Mouse (Mus musculus): ENCODE measurements around the gene Wfdc21. TPM values are rescaled to one million over a fixed set of nuclear protein-coding genes. Genes with fewer than 3 reads are reported as not detected.

Gene Wfdc21
- polyA plus RNA-seq, 1 experiment from 2014 or later, result 3.4 TPM

DNA sequence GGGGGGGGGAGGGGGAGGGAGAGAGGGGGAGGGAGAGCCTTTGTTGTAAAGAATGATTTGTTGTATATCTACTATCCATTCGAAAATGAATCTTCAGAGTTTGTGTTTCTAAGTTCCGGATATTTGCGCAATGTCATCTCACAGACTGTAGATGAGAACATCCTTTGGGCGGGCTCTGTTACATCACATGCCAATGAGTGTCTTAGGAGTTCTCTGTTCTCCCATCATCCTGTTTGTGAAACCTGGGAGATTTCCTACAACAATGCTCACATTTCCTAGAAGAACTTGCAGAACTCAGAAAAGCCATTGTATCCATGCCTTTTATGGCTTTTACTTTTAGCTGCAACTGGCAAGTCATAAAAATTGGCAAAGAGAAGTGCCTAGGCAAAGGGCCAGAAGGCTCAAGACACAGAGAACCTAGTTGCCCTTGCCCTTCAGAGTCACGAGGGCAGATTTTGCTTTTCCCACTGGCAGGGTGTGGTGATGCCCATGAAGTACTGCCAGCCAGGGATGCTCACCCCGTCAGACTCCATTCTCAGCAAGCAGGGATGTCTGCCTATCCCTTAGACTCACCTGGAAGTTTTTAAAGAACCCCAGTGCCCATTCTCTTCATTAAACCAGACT lies 29.6 kb upstream of the Wfdc21 start:
- Histone ChIP-seq H3K4me3 (ENCODE audit: low read depth, low read length) (no peak overlapping the region), H3K4me2 (replicated peaks; ENCODE audit: low read depth) (no peak overlapping the region), H3K36me3 (ENCODE audit: control insufficient read depth, insufficient read depth, low read length) (no peaks in the 10 kb centered on the region), H3K27me3 (ENCODE audit: control insufficient read depth, insufficient read depth, low read length) (no peaks in the 10 kb centered on the region), H3K27ac (replicated peaks) (no peak overlapping the region), H3K4me1 (replicated peaks; ENCODE audit: control insufficient read depth, insufficient read depth) (no peaks in the 10 kb centered on the region), H3K9me3 (ENCODE audit: control insufficient read depth, low read length) (no peaks in the 10 kb centered on the region), H3K9ac (ENCODE audit: low read length) (no peak overlapping the region)
- ATAC-seq (ENCODE audit: low FRiP score, low TSS enrichment), result no peak
- no peak for DNase-seq (ENCODE audit: low spot score)
- WGBS, result 72% methylated on average over 6 of the region's 6 CpGs
- TF ChIP-seq EP300 (optimal IDR thresholded peaks at IDR 0.05), result no peak
- TF ChIP-seq CTCF (IDR thresholded peaks at IDR 0.05; ENCODE audit: low read depth), result no peak

DNA sequence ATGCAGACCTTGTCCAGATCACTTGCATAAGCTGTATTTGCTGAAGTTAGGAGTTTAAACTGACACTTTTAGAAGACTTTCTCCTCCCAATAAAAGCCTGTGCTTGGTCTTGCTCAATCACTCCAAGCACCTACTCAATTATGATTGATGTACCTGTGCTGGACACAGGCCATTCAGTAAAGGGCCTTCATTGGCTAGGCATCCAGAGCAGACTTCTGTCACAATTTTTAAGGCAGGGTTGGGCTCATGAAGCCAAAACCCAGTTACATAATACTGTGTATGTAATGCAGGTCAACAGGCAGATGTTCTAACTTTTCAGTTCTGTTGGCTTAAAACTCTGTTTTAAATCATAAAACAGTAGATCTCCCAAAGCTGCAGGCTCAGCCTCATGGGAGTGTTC lies 26.0 kb upstream of the Wfdc21 start:
- H3K4me3 ChIP-seq (ENCODE audit: low read depth, low read length), result no peak overlapping the region
- no peak for TF ChIP-seq EP300 (optimal IDR thresholded peaks at IDR 0.05)
- no peak for TF ChIP-seq CTCF (IDR thresholded peaks at IDR 0.05; ENCODE audit: low read depth)
- H3K9ac ChIP-seq (ENCODE audit: low read length), result no peak overlapping the region
- H3K4me2 ChIP-seq (replicated peaks; ENCODE audit: low read depth), result no peak overlapping the region
- DNase-seq (ENCODE audit: low spot score), result no peak
- no peaks in the 10 kb centered on the region for H3K36me3 ChIP-seq (ENCODE audit: control insufficient read depth, insufficient read depth, low read length)
- ATAC-seq (ENCODE audit: low FRiP score, low TSS enrichment), result no peak
- no peaks in the 10 kb centered on the region for H3K9me3 ChIP-seq (ENCODE audit: control insufficient read depth, low read length)
- no peaks in the 10 kb centered on the region for H3K27me3 ChIP-seq (ENCODE audit: control insufficient read depth, insufficient read depth, low read length)
- no peak overlapping the region for H3K27ac ChIP-seq (replicated peaks)
- no peaks in the 10 kb centered on the region for H3K4me1 ChIP-seq (replicated peaks; ENCODE audit: control insufficient read depth, insufficient read depth)

DNA sequence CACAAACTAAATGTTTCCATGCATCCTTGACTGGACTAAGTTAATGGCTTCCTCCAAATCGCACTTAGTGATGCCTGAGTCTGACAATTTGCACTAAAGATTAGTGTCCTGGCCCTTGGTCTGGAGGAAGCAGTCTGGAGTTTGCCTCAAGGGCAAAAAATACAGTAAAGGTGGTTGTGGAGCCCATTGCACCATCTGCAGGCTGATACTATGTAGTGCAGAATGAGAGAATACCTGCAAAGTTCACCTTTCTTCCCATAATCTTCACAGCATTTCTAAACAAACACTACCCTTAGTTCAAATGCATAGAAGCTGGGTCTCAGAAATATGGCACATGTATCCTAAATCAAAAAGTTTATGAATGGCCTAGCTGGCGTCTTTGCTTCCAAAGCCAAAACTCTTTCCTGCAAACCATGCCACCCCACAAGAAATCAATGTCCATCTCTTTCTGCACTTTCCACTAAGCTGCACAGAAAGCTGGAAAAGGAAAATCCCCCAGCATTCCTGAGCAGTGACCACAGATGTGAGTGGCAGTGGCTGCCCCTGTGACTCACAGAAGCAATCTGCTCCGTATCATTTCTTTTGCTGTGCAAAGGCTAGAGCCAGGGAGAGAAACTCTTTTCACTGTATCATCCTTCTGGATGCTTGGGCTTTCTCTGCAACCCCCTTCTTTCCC lies 17.8 kb upstream of the Wfdc21 start:
- TF ChIP-seq EP300 (optimal IDR thresholded peaks at IDR 0.05), result no peak
- TF ChIP-seq CTCF (IDR thresholded peaks at IDR 0.05; ENCODE audit: low read depth), result peak; percentile 68
- Histone ChIP-seq H3K27me3 (ENCODE audit: control insufficient read depth, insufficient read depth, low read length) (no peaks in the 10 kb centered on the region), H3K4me2 (replicated peaks; ENCODE audit: low read depth) (no peak overlapping the region), H3K4me3 (ENCODE audit: low read depth, low read length) (no peak overlapping the region), H3K36me3 (ENCODE audit: control insufficient read depth, insufficient read depth, low read length) (no peaks in the 10 kb centered on the region), H3K9me3 (ENCODE audit: control insufficient read depth, low read length) (no peaks in the 10 kb centered on the region), H3K4me1 (replicated peaks; ENCODE audit: control insufficient read depth, insufficient read depth) (no peaks in the 10 kb centered on the region), H3K27ac (replicated peaks) (no peak overlapping the region), H3K9ac (ENCODE audit: low read length) (no peak overlapping the region)
- ATAC-seq (ENCODE audit: low FRiP score, low TSS enrichment), result no peak
- WGBS, result 50% methylated on average over 3 of the region's 3 CpGs
- DNase-seq (ENCODE audit: low spot score), result no peak

- H3K4me2 ChIP-seq (replicated peaks; ENCODE audit: low read depth), result no peak overlapping the region
- H3K9me3 ChIP-seq (ENCODE audit: control insufficient read depth, low read length), result no peaks in the 10 kb centered on the region
- H3K27me3 ChIP-seq (ENCODE audit: control insufficient read depth, insufficient read depth, low read length), result no peaks in the 10 kb centered on the region
- no peak for DNase-seq (ENCODE audit: low spot score)
- no peaks in the 10 kb centered on the region for H3K4me1 ChIP-seq (replicated peaks; ENCODE audit: control insufficient read depth, insufficient read depth)
- no peak for ATAC-seq (ENCODE audit: low FRiP score, low TSS enrichment)
- no peak overlapping the region for H3K4me3 ChIP-seq (ENCODE audit: low read depth, low read length)
- 79% methylated on average over 1 of the region's 1 CpGs for WGBS
- no peaks in the 10 kb centered on the region for H3K36me3 ChIP-seq (ENCODE audit: control insufficient read depth, insufficient read depth, low read length)
- H3K9ac ChIP-seq (ENCODE audit: low read length), result no peak overlapping the region
- TF ChIP-seq EP300 (optimal IDR thresholded peaks at IDR 0.05), result no peak
- TF ChIP-seq CTCF (IDR thresholded peaks at IDR 0.05; ENCODE audit: low read depth), result no peak
- H3K27ac ChIP-seq (replicated peaks), result no peak overlapping the region
These were observed 15.6 kb upstream of the Wfdc21 start for GRCm38 (mm10) chr11:83731116-83731515.

- no peak overlapping the region for H3K4me3 ChIP-seq (ENCODE audit: low read depth, low read length)
- H3K9ac ChIP-seq (ENCODE audit: low read length), result no peak overlapping the region
- no peaks in the 10 kb centered on the region for H3K4me1 ChIP-seq (replicated peaks; ENCODE audit: control insufficient read depth, insufficient read depth)
- no peaks in the 10 kb centered on the region for H3K36me3 ChIP-seq (ENCODE audit: control insufficient read depth, insufficient read depth, low read length)
- no peaks in the 10 kb centered on the region for H3K9me3 ChIP-seq (ENCODE audit: control insufficient read depth, low read length)
- TF ChIP-seq EP300 (optimal IDR thresholded peaks at IDR 0.05), result no peak
- peak; percentile 10; the same call in 1 of the 2 replicates for TF ChIP-seq CTCF (IDR thresholded peaks at IDR 0.05; ENCODE audit: low read depth)
- DNase-seq (ENCODE audit: low spot score), result no peak
- H3K27me3 ChIP-seq (ENCODE audit: control insufficient read depth, insufficient read depth, low read length), result no peaks in the 10 kb centered on the region
- no peak for ATAC-seq (ENCODE audit: low FRiP score, low TSS enrichment)
- WGBS, result 74% methylated on average over 5 of the region's 5 CpGs
- H3K4me2 ChIP-seq (replicated peaks; ENCODE audit: low read depth), result no peak overlapping the region
- no peak overlapping the region for H3K27ac ChIP-seq (replicated peaks)
These were observed 13.6 kb upstream of the Wfdc21 start for GRCm38 (mm10) chr11:83733071-83733640.

GRCm38 (mm10) chr11:83734215-83734614 lies 12.5 kb upstream of the Wfdc21 start:
- Histone ChIP-seq H3K4me2 (replicated peaks; ENCODE audit: low read depth) (no peak overlapping the region), H3K27me3 (ENCODE audit: control insufficient read depth, insufficient read depth, low read length) (no peaks in the 10 kb centered on the region), H3K36me3 (ENCODE audit: control insufficient read depth, insufficient read depth, low read length) (no peaks in the 10 kb centered on the region), H3K9me3 (ENCODE audit: control insufficient read depth, low read length) (no peaks in the 10 kb centered on the region), H3K27ac (replicated peaks) (no peak overlapping the region), H3K9ac (ENCODE audit: low read length) (no peak overlapping the region), H3K4me3 (ENCODE audit: low read depth, low read length) (no peak overlapping the region), H3K4me1 (replicated peaks; ENCODE audit: control insufficient read depth, insufficient read depth) (no peaks in the 10 kb centered on the region)
- WGBS, result 86% methylated on average over 1 of the region's 1 CpGs
- no peak for DNase-seq (ENCODE audit: low spot score)
- no peak for TF ChIP-seq EP300 (optimal IDR thresholded peaks at IDR 0.05)
- TF ChIP-seq CTCF (IDR thresholded peaks at IDR 0.05; ENCODE audit: low read depth), result no peak
- no peak for ATAC-seq (ENCODE audit: low FRiP score, low TSS enrichment)
